Mouse (Mus musculus): Measurements from ENCODE around the gene Pld1.

GRCm38 (mm10) chr3:27974981-27975380 lies 36.5 kb downstream of the Pld1 start:
- no peak for TF ChIP-seq POLR2A (IDR thresholded peaks at IDR 0.05; ENCODE audit: low read depth, low read length)
- TF ChIP-seq CTCF (IDR thresholded peaks at IDR 0.05; ENCODE audit: extremely low read depth, insufficient read depth, insufficient read length, insufficient replicate concordance): no peak
